ENCODE assay signal across 9 mouse cellular contexts in the genomic region with DNA sequence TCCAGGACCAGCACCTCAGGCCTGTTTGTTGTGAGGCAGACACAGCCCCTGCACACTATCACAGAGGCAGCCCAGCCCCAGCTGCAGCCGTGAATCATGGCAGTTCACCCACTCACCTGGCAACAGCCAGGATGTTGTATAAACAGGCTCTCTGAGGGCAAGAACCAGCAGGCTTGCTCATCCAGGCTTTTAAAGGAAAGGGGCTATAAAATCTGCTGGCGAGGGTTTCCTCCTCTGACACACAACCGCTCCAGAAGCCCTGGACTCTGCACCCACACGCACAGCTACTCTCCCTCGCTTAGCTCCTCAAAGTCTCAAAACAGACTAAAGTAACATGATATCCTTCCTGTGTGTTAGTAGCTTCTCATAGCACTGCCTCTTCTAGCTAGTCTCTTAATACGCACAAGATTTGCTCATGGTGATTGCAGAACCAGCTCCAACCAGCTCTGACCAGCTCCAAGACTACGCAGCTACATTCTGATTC. TPM values are rescaled to one million over a fixed set of nuclear protein-coding genes. Genes with fewer than 3 reads are reported as not detected.
DNase-seq lines count a peak whose midpoint lies in the region; ATAC-seq and TF ChIP-seq lines count a peak whose summit lies in the region.
"Had no signal": no experiment of that assay in that cellular context is flagged by ENCODE, and none has a peak within 500 bp of the region (broad histone marks: within the 10 kb centered on the region; RNA-seq: fewer than 3 reads in every experiment).

No protein-coding gene starts in this region.

- H3K4me1 ChIP-seq in kidney, embryonic 15.5 days, result peaks cover 32% of the 10 kb centered on the region
- peaks cover 8% of the 10 kb centered on the region; the same call in 1 of the 2 replicates for H3K4me1 ChIP-seq in embryonic facial prominence, embryonic 14.5 days (ENCODE audit: control insufficient read depth, insufficient read depth, low read length)
- H3K4me1 ChIP-seq in olfactory bulb, adult 2 months (ENCODE audit: control insufficient read depth, insufficient read depth, low read length), result peaks cover 3% of the 10 kb centered on the region; the same call in 1 of the 2 replicates

- H3K9ac ChIP-seq in kidney, embryonic 15.5 days, result no peak overlapping the region
- peak overlapping the region; percentile 6; the same call in 1 of the 2 replicates for H3K9ac ChIP-seq in embryonic facial prominence, embryonic 14.5 days (ENCODE audit: low read depth, low read length)

- peak; percentile 84 for ATAC-seq in kidney, embryonic 15.5 days (replicated peaks; ENCODE audit: low FRiP score)
- ATAC-seq in embryonic facial prominence, embryonic 14.5 days (ENCODE audit: low read depth), result peak; percentile 83

- peak overlapping the region; percentile 65 for H3K27ac ChIP-seq in kidney, embryonic 15.5 days
- H3K27ac ChIP-seq in embryonic facial prominence, embryonic 14.5 days (replicated peaks; ENCODE audit: low read depth, low read length), result 0 out of 2 replicates have a peak overlapping the region, but pooled peaks have one; percentile 31
- peak overlapping the region; percentile 23; the same call in 1 of the 2 replicates for H3K27ac ChIP-seq in olfactory bulb, adult 2 months (ENCODE audit: insufficient read depth, low read depth, low read length)

- H3K36me3 ChIP-seq in kidney, embryonic 15.5 days, result no peaks in the 10 kb centered on the region
- H3K36me3 ChIP-seq in embryonic facial prominence, embryonic 14.5 days (ENCODE audit: control insufficient read depth, insufficient read depth, low read length), result no peaks in the 10 kb centered on the region

- no peak overlapping the region for H3K4me2 ChIP-seq in kidney, embryonic 15.5 days
- no peak overlapping the region for H3K4me2 ChIP-seq in embryonic facial prominence, embryonic 14.5 days (ENCODE audit: low read depth, low read length)

- DNase-seq in kidney, adult 9 months, result no peak
- peak; percentile 65 for DNase-seq in brain, adult 2 months (ENCODE audit: low read depth, low spot score)
- peak; percentile 68 for DNase-seq in embryonic facial prominence, embryonic 14.5 days (ENCODE audit: low spot score)
- no peak for DNase-seq in adrenal gland, postnatal 25 days
- DNase-seq in adrenal gland, postnatal 14 days, result no peak
- DNase-seq in natural killer cell, adult 2 months (ENCODE audit: low spot score in 2 of 2), result no peak

- no peak for TF ChIP-seq POLR2A in olfactory bulb, adult 2 months (IDR thresholded peaks at IDR 0.05; ENCODE audit: insufficient read depth, low read depth, low read length)

- WGBS in kidney, embryonic 15.5 days, result 19% methylated on average over 7 of the region's 7 CpGs
- WGBS in embryonic facial prominence, embryonic 14.5 days, result 36% methylated on average over 7 of the region's 7 CpGs
- 70% methylated on average over 7 of the region's 7 CpGs for WGBS in olfactory bulb, adult 2 months

- H3K9me3 ChIP-seq in kidney, embryonic 15.5 days (replicated peaks), result no peaks in the 10 kb centered on the region
- H3K9me3 ChIP-seq in embryonic facial prominence, embryonic 14.5 days (ENCODE audit: control insufficient read depth, low read length), result no peaks in the 10 kb centered on the region

- H3K4me3 ChIP-seq in kidney, embryonic 15.5 days (replicated peaks), result no peak overlapping the region
- H3K4me3 ChIP-seq in embryonic facial prominence, embryonic 14.5 days (ENCODE audit: low read depth, low read length), result no peak overlapping the region
- no peak overlapping the region for H3K4me3 ChIP-seq in olfactory bulb, adult 2 months (ENCODE audit: insufficient read depth, low read depth, low read length)

- H3K27me3 ChIP-seq in kidney, embryonic 15.5 days, result no peaks in the 10 kb centered on the region
- H3K27me3 ChIP-seq in embryonic facial prominence, embryonic 14.5 days (replicated peaks; ENCODE audit: control insufficient read depth, insufficient read depth, low read length), result no peaks in the 10 kb centered on the region

- TF ChIP-seq CTCF in olfactory bulb, adult 2 months (IDR thresholded peaks at IDR 0.05; ENCODE audit: insufficient read depth, low read depth, low read length), result no peak

RNA-seq across cellular contexts. Expression of a gene that starts 21.0 kb away (rescaled TPM):
- polyA plus RNA-seq in kidney, embryonic 15.5 days (2015; fragmentation: Nextera tagmentation; extraction: Ambion mirVana), result 14.5 and 17.3 TPM in 2 replicates
- polyA plus RNA-seq in embryonic facial prominence, embryonic 14.5 days (2014; fragmentation: Nextera tagmentation; extraction: Ambion mirVana), result 18.6 and 18.7 TPM in 2 replicates
- not detected in 2 replicates for polyA plus RNA-seq in olfactory bulb, adult 2 months (2012; ENCODE audit: insufficient read depth, insufficient read length, low replicate concordance, missing spikeins)
- total RNA-seq in adrenal gland, postnatal 25 days (2021), result 8.6 and 11.2 TPM in 2 replicates
- 9.4 and 15.2 TPM in 2 replicates for total RNA-seq in adrenal gland, postnatal 14 days (2021)
- total RNA-seq: MEL had no signal

Comparison
In these comparisons a context has a peak if more than half of its experiments do, and no peak if none do; other contexts are left out.
1. DNase-seq: peak in brain, adult 2 months (single experiment) and embryonic facial prominence, embryonic 14.5 days (single experiment); none in kidney, adult 9 months (single experiment), adrenal gland, postnatal 25 days (single experiment), adrenal gland, postnatal 14 days (single experiment) and natural killer cell, adult 2 months (0 of 2).
2. RNA of a gene that starts 21.0 kb away (polyA plus RNA-seq): 18.6 to 18.7 TPM in embryonic facial prominence, embryonic 14.5 days and 14.5 to 17.3 TPM in kidney, embryonic 15.5 days; not detected in olfactory bulb, adult 2 months; every median in the first group is over 10 times any median in the second.
3. Peak in every context shown above with its lines, with median percentiles within 50 percentile points of each other: H3K27ac ChIP-seq.